Mouse (Mus musculus) gastrocnemius, adult 18-20 months (tissue): ENCODE data around the gene Dusp16. TPM values are rescaled to one million over a fixed set of nuclear protein-coding genes. Genes with fewer than 3 reads are reported as not detected.
A peak's percentile ranks its signal among the peaks of the same experiment; 100 is the strongest.

ENCODE experiments used
- DNase-seq: peaks from one replicate; pipeline ENCODE4 v3.0.0; 2021; ENCODE audit warnings: low spot score
- total RNA-seq, 2 experiments: library from RNA; stranded (reverse); gene quantifications; 2 replicates each; pipeline ENCODE4 v1.2.3; 2021

Gene Dusp16
- total RNA-seq, 2 experiments from 2014 or later: 12.2 to 16.7 TPM

DNA sequence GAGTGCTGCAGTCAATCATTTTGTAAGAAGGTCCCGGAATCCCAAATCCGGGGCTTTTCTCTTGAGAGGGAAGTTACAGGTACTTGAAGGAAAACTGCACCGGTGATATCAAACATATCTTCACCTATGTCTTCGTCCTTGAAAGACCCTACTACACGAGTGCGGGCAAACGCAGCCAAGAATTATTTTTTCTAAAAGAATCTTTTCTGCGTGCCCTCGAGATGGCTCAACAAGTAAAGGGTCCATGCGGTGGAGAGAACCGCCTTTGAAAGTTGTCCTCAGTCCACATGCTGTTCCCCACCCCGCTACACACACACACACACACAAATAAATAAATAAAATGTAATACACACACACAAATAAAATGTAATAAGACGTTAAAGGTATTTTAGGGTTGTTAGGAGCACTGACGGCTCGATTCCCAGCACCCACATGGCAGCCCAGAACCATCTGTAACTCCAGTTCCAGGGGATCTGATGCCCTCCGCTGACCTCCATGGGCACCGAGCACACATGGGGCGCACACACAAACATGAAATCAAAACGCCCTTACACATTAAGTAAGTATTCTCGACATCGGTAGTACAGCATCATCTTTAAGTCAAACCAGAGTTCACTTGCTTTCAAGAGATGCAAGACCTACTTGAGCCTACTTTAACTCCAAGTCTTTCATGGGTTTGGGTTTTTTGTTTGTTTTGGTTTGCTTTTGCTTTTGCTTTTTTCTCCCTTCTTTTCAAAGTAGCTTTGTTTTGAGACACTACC is 801 bp upstream of the Dusp16 start:
- no peak for DNase-seq

- DNase-seq: peak; percentile 28
Measured at GRCm38 (mm10) chr6:134791251-134792118, 940 bp downstream of the Dusp16 start.

DNA sequence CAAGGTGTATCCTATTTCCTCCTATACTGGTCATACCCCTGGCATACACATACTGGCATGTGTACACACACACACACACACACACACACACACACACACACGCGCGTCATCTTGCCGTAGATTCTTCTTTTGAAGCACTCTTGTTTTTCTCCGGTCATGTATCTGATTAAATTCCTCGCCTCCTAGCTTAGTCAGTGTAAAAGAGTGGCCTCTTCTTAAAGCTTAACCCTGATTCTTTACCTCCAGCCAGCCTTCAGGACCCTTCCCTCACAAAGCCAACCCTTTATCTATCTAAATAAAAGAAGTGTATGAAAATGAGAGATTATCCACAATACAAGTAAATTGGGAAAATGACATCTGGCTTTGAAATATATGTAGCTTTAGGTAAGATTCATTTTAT is 3.3 kb downstream of the Dusp16 start:
- no peak for DNase-seq

DNA sequence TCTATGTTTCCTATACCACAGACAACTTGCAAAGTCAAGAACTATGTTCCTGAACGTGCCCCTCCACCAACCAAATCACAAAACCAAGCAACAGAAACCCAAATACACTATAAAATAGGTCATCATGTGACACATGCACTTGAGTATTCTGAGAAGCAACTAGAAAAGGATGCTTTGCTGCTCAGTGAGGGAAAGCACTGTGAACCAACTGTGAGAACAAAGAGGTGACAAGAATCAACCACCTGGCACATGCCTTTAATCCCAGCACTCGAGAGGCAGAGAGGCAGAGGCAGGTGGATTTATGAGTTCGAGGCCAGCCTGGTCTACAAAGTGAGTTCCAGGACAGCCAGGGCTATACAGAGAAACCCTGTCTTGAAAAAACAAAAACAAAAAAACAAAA is 6.0 kb downstream of the Dusp16 start:
- no peak for DNase-seq

GRCm38 (mm10) chr6:134782900-134783299 is 9.5 kb downstream of the Dusp16 start:
- DNase-seq: no peak

- DNase-seq: no peak
Measured at GRCm38 (mm10) chr6:134781494-134781913, 10.9 kb downstream of the Dusp16 start.

GRCm38 (mm10) chr6:134780024-134780423 is 12.4 kb downstream of the Dusp16 start:
- DNase-seq: no peak

GRCm38 (mm10) chr6:134773961-134774360 is 18.5 kb downstream of the Dusp16 start:
- peak; percentile 47 for DNase-seq

GRCm38 (mm10) chr6:134773292-134773893 is 19.0 kb downstream of the Dusp16 start:
- no peak for DNase-seq

- no peak for DNase-seq
Measured at GRCm38 (mm10) chr6:134770339-134770738, 22.1 kb downstream of the Dusp16 start.

GRCm38 (mm10) chr6:134764441-134765061 is 27.9 kb downstream of the Dusp16 start:
- DNase-seq: peak; percentile 40

DNA sequence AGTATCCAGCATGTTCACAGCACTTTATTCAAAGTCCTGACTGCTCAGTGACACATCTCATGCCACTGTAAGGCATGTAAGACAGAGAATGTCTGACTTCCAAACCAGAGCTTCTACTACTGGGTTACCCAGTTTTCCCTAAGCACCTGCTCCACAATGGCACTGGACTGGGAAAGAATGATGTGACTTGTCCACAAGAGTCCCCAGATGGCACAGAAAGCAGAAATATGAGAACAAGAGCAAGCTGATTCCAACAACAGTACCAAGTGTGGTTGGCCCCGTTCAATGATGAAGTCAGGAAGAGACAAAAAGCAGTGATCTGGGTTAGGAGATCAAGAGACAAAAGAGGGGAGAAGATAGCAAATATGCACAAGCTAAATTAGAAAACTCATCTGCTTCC is 29.0 kb downstream of the Dusp16 start:
- DNase-seq: no peak

GRCm38 (mm10) chr6:134761808-134762207 is 30.6 kb downstream of the Dusp16 start:
- DNase-seq: no peak

DNA sequence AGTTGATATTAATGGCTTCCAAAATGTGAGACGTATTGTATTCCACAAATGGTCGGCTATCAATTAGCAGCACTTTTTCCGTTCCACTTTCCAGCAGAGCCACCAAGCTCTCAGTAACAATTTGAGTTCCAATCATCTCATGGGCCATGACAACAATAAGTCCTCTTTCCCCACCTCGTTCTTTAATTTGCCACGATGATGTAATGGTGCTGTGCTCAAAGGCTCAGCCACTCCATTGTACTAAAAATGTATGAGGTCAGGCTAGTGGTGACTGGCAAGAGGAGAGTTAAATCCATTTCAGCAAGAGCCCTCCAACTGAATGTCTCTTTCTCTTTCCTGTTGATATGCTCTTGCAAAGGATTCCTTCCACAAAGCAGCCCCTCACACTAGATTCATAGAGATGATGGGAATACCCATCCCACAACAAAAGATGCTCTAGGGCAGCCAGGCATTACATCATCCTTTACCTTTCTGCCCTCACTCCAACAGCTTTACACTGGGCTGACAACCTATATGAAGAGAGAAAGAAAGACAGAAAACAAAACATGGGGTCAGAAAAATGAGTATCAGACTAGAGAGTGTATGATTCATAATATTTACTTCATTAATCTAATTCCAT is 31.4 kb downstream of the Dusp16 start:
- no peak for DNase-seq

DNA sequence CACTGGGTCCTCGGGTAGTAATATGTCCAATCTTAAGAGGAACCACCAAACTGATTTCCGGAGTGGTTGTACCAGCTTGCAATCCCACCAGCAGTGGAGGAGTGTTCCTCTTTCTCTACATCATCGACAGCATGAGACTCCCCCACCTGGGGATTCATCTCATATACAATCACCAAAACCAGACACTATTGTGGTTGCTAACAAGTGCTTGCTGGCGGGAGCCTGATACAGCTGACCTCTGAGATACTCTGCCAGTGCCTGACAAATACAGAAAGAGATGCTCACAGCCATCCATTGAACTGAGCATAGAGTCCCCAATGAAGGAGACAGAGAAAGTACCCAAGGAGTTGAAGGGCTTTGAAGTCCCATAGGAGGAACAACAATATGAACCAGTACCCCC is 36.4 kb downstream of the Dusp16 start:
- no peak for DNase-seq

DNA sequence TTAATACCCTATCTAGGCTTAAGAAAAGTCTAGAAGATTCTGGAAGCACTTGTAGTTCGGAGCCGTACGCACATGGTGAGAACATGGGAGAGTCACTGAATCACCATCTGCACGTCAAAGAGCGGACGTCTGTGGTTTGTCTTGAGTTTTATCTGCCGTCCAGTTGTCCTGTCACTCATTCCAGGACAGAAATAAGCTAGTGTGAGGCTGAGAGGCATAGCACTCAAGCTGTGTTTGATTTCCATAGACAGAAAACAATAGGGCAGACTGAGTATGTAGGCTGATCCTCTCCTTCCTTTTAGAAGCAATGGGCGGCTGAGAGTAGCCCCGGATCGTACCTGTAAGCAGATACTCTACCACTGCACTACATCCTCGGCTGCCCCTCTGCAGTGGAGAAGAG is 38.6 kb downstream of the Dusp16 start:
- no peak for DNase-seq

- DNase-seq: no peak
Measured at GRCm38 (mm10) chr6:134753412-134753811, 39.0 kb downstream of the Dusp16 start.

GRCm38 (mm10) chr6:134751883-134752647 is 40.4 kb downstream of the Dusp16 start:
- DNase-seq: no peak

DNA sequence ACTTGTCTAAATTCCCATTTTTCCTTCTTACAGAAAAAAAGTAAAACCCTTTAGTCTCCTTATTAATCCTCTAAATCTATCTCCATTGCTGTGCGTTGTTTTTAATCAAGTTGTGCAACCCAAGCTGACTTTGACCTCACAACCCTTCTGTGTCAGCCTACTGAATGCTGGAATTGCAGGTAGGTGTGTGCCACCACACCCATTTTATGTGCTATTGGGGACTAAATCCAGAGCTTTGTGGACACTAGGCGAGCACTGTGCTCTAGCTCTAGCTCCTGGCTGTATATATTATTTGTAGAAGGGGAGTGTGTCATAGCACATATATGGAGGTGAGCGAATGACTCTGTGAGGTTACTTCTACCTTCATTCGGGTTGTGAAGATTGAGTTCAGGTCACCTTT is 41.3 kb downstream of the Dusp16 start:
- DNase-seq: no peak

DNA sequence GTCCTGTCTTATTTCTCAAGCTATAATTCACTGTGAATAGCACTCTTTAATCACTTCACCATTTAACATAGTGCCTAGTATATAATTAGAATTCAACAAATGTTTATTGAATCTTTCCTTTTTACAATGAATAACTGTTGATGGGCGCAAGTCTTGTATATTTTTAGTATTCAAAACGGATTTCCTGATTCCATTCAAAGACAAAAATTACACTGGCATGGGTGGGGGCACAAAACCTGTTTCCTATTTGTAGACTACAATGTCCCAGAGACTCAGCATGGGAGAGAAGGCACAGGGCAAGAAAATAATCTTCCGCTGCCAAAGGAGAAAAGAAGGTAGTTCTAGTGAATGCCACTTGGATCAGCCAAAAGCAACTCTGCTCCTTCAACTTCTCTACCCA is 44.3 kb downstream of the Dusp16 start:
- DNase-seq: no peak

GRCm38 (mm10) chr6:134745876-134746275 is 46.5 kb downstream of the Dusp16 start:
- DNase-seq: no peak
